Mouse (Mus musculus): ENCODE data around the gene Pgs1.

Pgs1 gene

GRCm38 (mm10) chr11:117963091-117963793, 22.9 kb upstream of the Pgs1 start:
- peak; percentile 90 for DNase-seq

GRCm38 (mm10) chr11:117963872-117964271, 22.2 kb upstream of the Pgs1 start:
- no peak for DNase-seq

- no peak for DNase-seq
Measured at GRCm38 (mm10) chr11:117964294-117964693, 21.8 kb upstream of the Pgs1 start.

GRCm38 (mm10) chr11:117965052-117965451, 21.0 kb upstream of the Pgs1 start:
- DNase-seq = no peak

GRCm38 (mm10) chr11:117965561-117965981, 20.5 kb upstream of the Pgs1 start:
- DNase-seq = no peak

GRCm38 (mm10) chr11:117966506-117967100, 19.5 kb upstream of the Pgs1 start:
- no peak for DNase-seq

- DNase-seq = no peak
Measured at GRCm38 (mm10) chr11:117967249-117968015, 18.7 kb upstream of the Pgs1 start.

- DNase-seq = peak; percentile 33
Measured at GRCm38 (mm10) chr11:117968016-117968671, 17.9 kb upstream of the Pgs1 start.

- DNase-seq = no peak
Measured at GRCm38 (mm10) chr11:117968716-117969099, 17.4 kb upstream of the Pgs1 start.

- DNase-seq = peak; percentile 87
Measured at GRCm38 (mm10) chr11:117969100-117969944, 16.8 kb upstream of the Pgs1 start.

GRCm38 (mm10) chr11:117969945-117970872, 15.9 kb upstream of the Pgs1 start, which contains the start of gene Socs3:
TSS of gene Socs3 (minus strand) at chr11:117970047.
- peak; percentile 99 for DNase-seq

GRCm38 (mm10) chr11:117971100-117971499, 15.0 kb upstream of the Pgs1 start:
- DNase-seq = no peak

- no peak for DNase-seq
Measured at GRCm38 (mm10) chr11:117971646-117972242, 14.3 kb upstream of the Pgs1 start.

GRCm38 (mm10) chr11:117972656-117973558, 13.2 kb upstream of the Pgs1 start:
- DNase-seq = no peak

- no peak for DNase-seq
Measured at GRCm38 (mm10) chr11:117973569-117973968, 12.5 kb upstream of the Pgs1 start.

GRCm38 (mm10) chr11:117974327-117975125, 11.6 kb upstream of the Pgs1 start:
- DNase-seq = no peak

- no peak for DNase-seq
Measured at GRCm38 (mm10) chr11:117975211-117975967, 10.7 kb upstream of the Pgs1 start.

- peak; percentile 58 for DNase-seq
Measured at GRCm38 (mm10) chr11:117976081-117976582, 10.0 kb upstream of the Pgs1 start.
